Mouse (Mus musculus): ENCODE data around the gene Scamp2. TPM values are rescaled to one million over a fixed set of nuclear protein-coding genes. Genes with fewer than 3 reads are reported as not detected.
A peak's percentile ranks its signal among the peaks of the same experiment; 100 is the strongest.

Scamp2 gene
- polyA plus RNA-seq, 1 experiment: 144 TPM

- H3K27ac ChIP-seq (ENCODE audit: insufficient read depth, low read depth, low read length): peak overlapping the region; percentile 97
- H3K4me3 ChIP-seq (ENCODE audit: insufficient read depth, low read length): peak overlapping the region; percentile 14; the same call in 1 of the 2 replicates
- peaks cover 77% of the 10 kb centered on the region for H3K4me1 ChIP-seq (ENCODE audit: control insufficient read depth, insufficient read depth, low read length)
- TF ChIP-seq POLR2A (IDR thresholded peaks at IDR 0.05; ENCODE audit: borderline replicate concordance, low read depth, low read length) (no peak), CTCF (IDR thresholded peaks at IDR 0.05; ENCODE audit: low read depth, low read length) (no peak)
Measured at GRCm38 (mm10) chr9:57637272-57637671, 76.5 kb downstream of the Scamp2 start.

- H3K4me1 ChIP-seq (ENCODE audit: control insufficient read depth, insufficient read depth, low read length): peaks cover 83% of the 10 kb centered on the region
- H3K4me3 ChIP-seq (ENCODE audit: insufficient read depth, low read length): peak overlapping the region; percentile 47
- TF ChIP-seq CTCF (IDR thresholded peaks at IDR 0.05; ENCODE audit: low read depth, low read length): no peak
- TF ChIP-seq POLR2A (IDR thresholded peaks at IDR 0.05; ENCODE audit: borderline replicate concordance, low read depth, low read length): no peak
- H3K27ac ChIP-seq (ENCODE audit: insufficient read depth, low read depth, low read length): peak overlapping the region; percentile 97
Measured at GRCm38 (mm10) chr9:57637741-57638322, 77.1 kb downstream of the Scamp2 start.

Other genes with a start within 250 kb of the Scamp2 start
- gene Ppcdc, start 120.8 kb upstream of the Scamp2 start, polyA plus RNA-seq (2012; ENCODE audit: insufficient read depth, insufficient read length, missing spikeins): 28.6 and 29.5 TPM in 2 replicates
- gene Scamp5, start 92.9 kb upstream of the Scamp2 start, polyA plus RNA-seq (2012; ENCODE audit: insufficient read depth, insufficient read length, missing spikeins): 72.1 and 72.5 TPM in 2 replicates
- not detected in 2 replicates for gene Rpp25, start 56.9 kb upstream of the Scamp2 start, polyA plus RNA-seq (2012; ENCODE audit: insufficient read depth, insufficient read length, missing spikeins)
- gene Cox5a, start 39.7 kb upstream of the Scamp2 start, polyA plus RNA-seq (2012; ENCODE audit: insufficient read depth, insufficient read length, missing spikeins): 346 and 384 TPM in 2 replicates
- 15.5 and 18.4 TPM in 2 replicates for gene Fam219b, start 23.4 kb upstream of the Scamp2 start, polyA plus RNA-seq (2012; ENCODE audit: insufficient read depth, insufficient read length, missing spikeins)
- 17.8 and 19.7 TPM in 2 replicates for gene Mpi, start 8.2 kb upstream of the Scamp2 start, polyA plus RNA-seq (2012; ENCODE audit: insufficient read depth, insufficient read length, missing spikeins)
- 17.2 and 23.0 TPM in 2 replicates for gene Ulk3, start 28.5 kb downstream of the Scamp2 start, polyA plus RNA-seq (2012; ENCODE audit: insufficient read depth, insufficient read length, missing spikeins)
- gene Cplx3, start 45.3 kb downstream of the Scamp2 start, polyA plus RNA-seq (2012; ENCODE audit: insufficient read depth, insufficient read length, missing spikeins): not detected in 2 replicates
- not detected in 2 replicates for gene Lman1l, start 59.8 kb downstream of the Scamp2 start, polyA plus RNA-seq (2012; ENCODE audit: insufficient read depth, insufficient read length, missing spikeins)
- 125 and 126 TPM in 2 replicates for gene Csk, start 92.7 kb downstream of the Scamp2 start, polyA plus RNA-seq (2012; ENCODE audit: insufficient read depth, insufficient read length, missing spikeins)
- gene Cyp1a2, start 122.8 kb downstream of the Scamp2 start, polyA plus RNA-seq (2012; ENCODE audit: insufficient read depth, insufficient read length, missing spikeins): not detected in 2 replicates
- not detected in 2 replicates for gene Cyp1a1, start 127.0 kb downstream of the Scamp2 start, polyA plus RNA-seq (2012; ENCODE audit: insufficient read depth, insufficient read length, missing spikeins)
- gene Edc3, start 147.6 kb downstream of the Scamp2 start, polyA plus RNA-seq (2012; ENCODE audit: insufficient read depth, insufficient read length, missing spikeins): 12.8 and 13.0 TPM in 2 replicates
- 72.4 and 84.2 TPM in 2 replicates for gene Clk3, start 204.9 kb downstream of the Scamp2 start, polyA plus RNA-seq (2012; ENCODE audit: insufficient read depth, insufficient read length, missing spikeins)